In the genomic region with DNA sequence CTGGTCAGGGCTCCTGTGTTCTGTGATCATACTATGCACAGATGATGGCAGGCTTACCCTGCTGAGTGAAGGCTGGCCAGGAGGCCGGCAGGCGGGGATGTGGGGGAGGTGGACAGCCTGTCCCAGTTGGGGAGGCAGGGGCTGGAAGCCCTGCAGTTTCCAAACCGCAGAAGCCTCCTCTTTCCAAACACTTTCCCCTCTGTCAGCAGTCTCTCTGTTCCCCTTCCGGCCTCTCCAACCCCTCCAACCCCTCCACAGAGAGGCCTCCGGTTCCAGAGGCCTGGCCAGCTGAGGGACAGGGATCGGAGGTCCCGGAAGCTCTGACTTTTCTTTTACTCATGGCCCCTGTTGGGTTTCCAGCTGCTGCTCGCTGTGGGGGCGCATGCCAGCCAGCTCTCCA, we compare ENCODE assay signal across 11 mouse cellular contexts.
DNase-seq lines count a peak whose midpoint lies in the region; ATAC-seq lines count a peak whose summit lies in the region.
"Had no signal": no experiment of that assay in that cellular context is flagged by ENCODE, and none has a peak within 500 bp of the region (broad histone marks: within the 10 kb centered on the region; RNA-seq: fewer than 3 reads in every experiment).

No protein-coding gene starts in this region.

- H3K27me3 ChIP-seq in hindbrain, embryonic 12.5 days = no peaks in the 10 kb centered on the region
- no peaks in the 10 kb centered on the region for H3K27me3 ChIP-seq in hindbrain, embryonic 14.5 days (ENCODE audit: control insufficient read depth, insufficient read depth, low read length)
- H3K27me3 ChIP-seq in embryonic facial prominence, embryonic 10.5 days (replicated peaks; ENCODE audit: low read depth, poor library complexity, severe bottlenecking) = no peaks in the 10 kb centered on the region
- no peaks in the 10 kb centered on the region for H3K27me3 ChIP-seq in heart, embryonic 11.5 days (ENCODE audit: control insufficient read depth, insufficient read depth, low read length)

- no peak for DNase-seq in hindbrain, embryonic 14.5 days (ENCODE audit: low spot score)
- DNase-seq in embryonic facial prominence, embryonic 10.5 days (ENCODE audit: low spot score) = no peak
- peak; percentile 40 to 73 for DNase-seq in kidney, postnatal 25 days
- DNase-seq in right cerebral cortex, postnatal 36 days (ENCODE audit: low spot score in 2 of 2) = no peak
- DNase-seq in frontal cortex, postnatal 36 days (ENCODE audit: low spot score in 2 of 2) = no peak
- no peak for DNase-seq in cerebellum, adult 11 months
- DNase-seq: thymus, postnatal 36 days had no signal

- 72% methylated on average over 9 of the region's 9 CpGs for WGBS in hindbrain, embryonic 12.5 days
- WGBS in hindbrain, embryonic 14.5 days = 85% methylated on average over 9 of the region's 9 CpGs
- WGBS in embryonic facial prominence, embryonic 10.5 days = 82% methylated on average over 9 of the region's 9 CpGs
- WGBS in heart, embryonic 11.5 days (ENCODE audit: insufficient replicate concordance) = 77% methylated on average over 9 of the region's 9 CpGs

- peak overlapping the region; percentile 12; the same call in 1 of the 2 replicates for H3K27ac ChIP-seq in hindbrain, embryonic 12.5 days
- H3K27ac ChIP-seq in hindbrain, embryonic 14.5 days = no peak overlapping the region
- 0 out of 2 replicates have a peak overlapping the region, but pooled peaks have one; percentile 21 for H3K27ac ChIP-seq in embryonic facial prominence, embryonic 10.5 days (replicated peaks)
- peak overlapping the region; percentile 57 for H3K27ac ChIP-seq in heart, embryonic 11.5 days (ENCODE audit: low read depth, low read length)

- H3K9ac ChIP-seq in hindbrain, embryonic 12.5 days = no peak overlapping the region
- no peak overlapping the region for H3K9ac ChIP-seq in hindbrain, embryonic 14.5 days
- H3K9ac ChIP-seq in heart, embryonic 11.5 days (ENCODE audit: low read depth, low read length) = peak overlapping the region; percentile 52; the same call in 1 of the 2 replicates

- no peaks in the 10 kb centered on the region for H3K9me3 ChIP-seq in hindbrain, embryonic 12.5 days (replicated peaks)
- H3K9me3 ChIP-seq in hindbrain, embryonic 14.5 days (ENCODE audit: control insufficient read depth, low read length) = no peaks in the 10 kb centered on the region
- H3K9me3 ChIP-seq in embryonic facial prominence, embryonic 10.5 days = no peaks in the 10 kb centered on the region; the same call in 1 of the 2 replicates
- H3K9me3 ChIP-seq in heart, embryonic 11.5 days (replicated peaks; ENCODE audit: control insufficient read depth, low read length) = 0 out of 2 replicates have a peak, but pooled peaks cover 3% of the 10 kb centered on the region

- H3K4me1 ChIP-seq in hindbrain, embryonic 12.5 days = no peaks in the 10 kb centered on the region
- H3K4me1 ChIP-seq in hindbrain, embryonic 14.5 days (replicated peaks; ENCODE audit: control insufficient read depth, insufficient read depth, low read length) = no peaks in the 10 kb centered on the region
- peaks cover 10% of the 10 kb centered on the region for H3K4me1 ChIP-seq in embryonic facial prominence, embryonic 10.5 days
- H3K4me1 ChIP-seq in heart, embryonic 11.5 days (ENCODE audit: control insufficient read depth, insufficient read depth, low read length) = peaks cover 29% of the 10 kb centered on the region

- peaks cover 35% of the 10 kb centered on the region for H3K36me3 ChIP-seq in hindbrain, embryonic 12.5 days
- no peaks in the 10 kb centered on the region for H3K36me3 ChIP-seq in hindbrain, embryonic 14.5 days (replicated peaks; ENCODE audit: control insufficient read depth, insufficient read depth)
- peaks cover 99% of the 10 kb centered on the region for H3K36me3 ChIP-seq in embryonic facial prominence, embryonic 10.5 days (replicated peaks)
- H3K36me3 ChIP-seq in heart, embryonic 11.5 days (ENCODE audit: control insufficient read depth, insufficient read depth, low read length) = peaks cover 47% of the 10 kb centered on the region

- no peak for ATAC-seq in hindbrain, embryonic 12.5 days (ENCODE audit: low FRiP score)
- no peak for ATAC-seq in hindbrain, embryonic 14.5 days (ENCODE audit: low FRiP score)
- ATAC-seq in heart, embryonic 11.5 days (replicated peaks; ENCODE audit: insufficient number of reproducible peaks, low FRiP score, low TSS enrichment) = no peak

- no peak overlapping the region for H3K4me3 ChIP-seq in hindbrain, embryonic 12.5 days
- H3K4me3 ChIP-seq in hindbrain, embryonic 14.5 days (replicated peaks; ENCODE audit: low read length) = no peak overlapping the region
- H3K4me3 ChIP-seq in embryonic facial prominence, embryonic 10.5 days = no peak overlapping the region
- H3K4me3 ChIP-seq in heart, embryonic 11.5 days (ENCODE audit: low read depth, low read length) = no peak overlapping the region
- H3K4me3 ChIP-seq: erythroblast, embryonic 14.5 days; myocyte had no signal

- no peak overlapping the region for H3K4me2 ChIP-seq in hindbrain, embryonic 12.5 days (replicated peaks)
- H3K4me2 ChIP-seq in hindbrain, embryonic 14.5 days (replicated peaks) = no peak overlapping the region
- no peak overlapping the region for H3K4me2 ChIP-seq in heart, embryonic 11.5 days

Comparison
In these comparisons a context has a peak if more than half of its experiments do, and no peak if none do; other contexts are left out.
1. DNase-seq: peak in kidney, postnatal 25 days (2 of 2); none in hindbrain, embryonic 14.5 days (single experiment), embryonic facial prominence, embryonic 10.5 days (single experiment), right cerebral cortex, postnatal 36 days (0 of 2), frontal cortex, postnatal 36 days (0 of 2) and cerebellum, adult 11 months (single experiment).